Mouse (Mus musculus) bone marrow, adult 2 months (tissue): ENCODE measurements around the gene Zmynd11.

Experiments
- CTCF ChIP-seq: fragments of 200-500 bp; IDR thresholded peaks from 2 replicates; pipeline ENCODE4 v1.5.1; 2011; ENCODE audit warnings: low read length, control low read depth; ENCODE audit not compliant: control insufficient read depth, insufficient read depth
- POLR2A ChIP-seq: fragments of 200-500 bp; IDR thresholded peaks from 2 replicates; pipeline ENCODE4 v1.6.1; 2011; ENCODE audit warnings: low read depth, mild to moderate bottlenecking, control low read depth, low read length, borderline replicate concordance; ENCODE audit not compliant: control insufficient read depth

- no peak for TF ChIP-seq CTCF
- TF ChIP-seq POLR2A, result no peak
Measured at GRCm38 (mm10) chr13:9681492-9681891, 83.6 kb downstream of the Zmynd11 start.
